ENCODE assay signal across 22 mouse cellular contexts in genomic region chr5:64206875-64207274, GRCm38 (mm10).
"Had no signal": no experiment of that assay in that cellular context is flagged by ENCODE, and none has a peak within 500 bp of the region (broad histone marks: within the 10 kb centered on the region; RNA-seq: fewer than 3 reads in every experiment).

No protein-coding gene starts in this region.

- H3K27me3 ChIP-seq: heart, embryonic 13.5 days; heart, embryonic 15.5 days; hindbrain, embryonic 13.5 days; hindbrain, embryonic 15.5 days; kidney, embryonic 15.5 days; limb, embryonic 13.5 days; limb, embryonic 15.5 days; liver, embryonic 12.5 days had no signal

- H3K4me2 ChIP-seq: heart, embryonic 13.5 days; heart, embryonic 15.5 days; hindbrain, embryonic 13.5 days; hindbrain, embryonic 15.5 days; kidney, embryonic 15.5 days; limb, embryonic 13.5 days; limb, embryonic 15.5 days; liver, embryonic 12.5 days had no signal

- H3K9me3 ChIP-seq: heart, embryonic 13.5 days; heart, embryonic 15.5 days; hindbrain, embryonic 13.5 days; hindbrain, embryonic 15.5 days; kidney, embryonic 15.5 days; limb, embryonic 13.5 days; limb, embryonic 15.5 days; liver, embryonic 12.5 days had no signal

- H3K36me3 ChIP-seq: heart, embryonic 13.5 days; heart, embryonic 15.5 days; hindbrain, embryonic 13.5 days; hindbrain, embryonic 15.5 days; kidney, embryonic 15.5 days; limb, embryonic 13.5 days; limb, embryonic 15.5 days; liver, embryonic 12.5 days had no signal

- H3K4me1 ChIP-seq: hindbrain, embryonic 15.5 days; limb, embryonic 13.5 days; limb, embryonic 15.5 days had no signal

- H3K27ac ChIP-seq: heart, adult 2 months; heart, embryonic 13.5 days; heart, embryonic 15.5 days; hindbrain, embryonic 13.5 days; hindbrain, embryonic 15.5 days; hindbrain, postnatal 0 days; kidney, embryonic 15.5 days; kidney, postnatal 0 days; limb, embryonic 13.5 days; limb, embryonic 15.5 days; liver, embryonic 12.5 days; liver, embryonic 14.5 days had no signal

- H3K4me3 ChIP-seq: heart, adult 2 months; heart, embryonic 13.5 days; heart, embryonic 15.5 days; hindbrain, embryonic 13.5 days; hindbrain, embryonic 15.5 days; kidney, embryonic 15.5 days; limb, embryonic 13.5 days; limb, embryonic 15.5 days; liver, embryonic 12.5 days had no signal

- DNase-seq: forebrain, postnatal 0 days; gastrocnemius, postnatal 10 days; heart, adult 2 months; heart, postnatal 14 days; heart, postnatal 36 days; kidney, adult 11 months; kidney, postnatal 14 days; layer of hippocampus, adult 9-11 months; layer of hippocampus, postnatal 36 days; left cerebral cortex, postnatal 4 days had no signal

- H3K9ac ChIP-seq: forebrain, postnatal 0 days; heart, embryonic 13.5 days; heart, embryonic 15.5 days; hindbrain, embryonic 13.5 days; hindbrain, embryonic 15.5 days; kidney, embryonic 15.5 days; limb, embryonic 13.5 days; limb, embryonic 15.5 days; liver, embryonic 12.5 days; liver, embryonic 14.5 days had no signal

- ATAC-seq: forebrain, postnatal 0 days; hindbrain, postnatal 0 days; intestine, embryonic 16.5 days; liver, embryonic 12.5 days had no signal
